Mouse (Mus musculus) ES-Bruce4 (cell line): ENCODE data around the gene Spdye4c. TPM values are rescaled to one million over a fixed set of nuclear protein-coding genes. Genes with fewer than 3 reads are reported as not detected.

ENCODE experiments used
- H3K27ac ChIP-seq: 2 replicates; pipeline ENCODE4 v1.5.1; 2012; ENCODE audit warnings: low read length, inconsistent platforms; ENCODE audit not compliant: insufficient read depth
- H3K27me3 ChIP-seq: 2 replicates; pipeline ENCODE4 v1.6.1; 2012; ENCODE audit warnings: mild to moderate bottlenecking, low read length, inconsistent platforms; ENCODE audit not compliant: control insufficient read depth, poor library complexity, insufficient read depth, severe bottlenecking
- H3K36me3 ChIP-seq: 2 replicates; pipeline ENCODE4 v1.6.1; 2012; ENCODE audit warnings: inconsistent platforms, mild to moderate bottlenecking, low read length, moderate library complexity; ENCODE audit not compliant: control insufficient read depth, poor library complexity, insufficient read depth, severe bottlenecking
- H3K4me1 ChIP-seq: one replicate; pipeline ENCODE4 v1.8.1; 2011; ENCODE audit warnings: low read length; ENCODE audit not compliant: control insufficient read depth, insufficient read depth
- H3K4me3 ChIP-seq: 2 replicates; pipeline ENCODE4 v1.5.1; 2011; ENCODE audit warnings: low read depth, mild to moderate bottlenecking, low read length
- H3K9ac ChIP-seq: 2 replicates; pipeline ENCODE4 v1.6.1; 2012; ENCODE audit warnings: low read depth, mild to moderate bottlenecking, inconsistent platforms; ENCODE audit not compliant: poor library complexity, severe bottlenecking
- H3K9me3 ChIP-seq: replicated peaks from 2 replicates; pipeline ENCODE4 v1.6.1; 2012; ENCODE audit warnings: mild to moderate bottlenecking, low read length, inconsistent platforms; ENCODE audit not compliant: control insufficient read depth, poor library complexity, insufficient read depth, severe bottlenecking
- CTCF ChIP-seq: IDR thresholded peaks from one replicate; pipeline ENCODE4 v1.8.1; 2011; ENCODE audit warnings: low read depth, low read length
- EP300 ChIP-seq: IDR thresholded peaks from 2 replicates; pipeline ENCODE4 v1.6.1; 2011; ENCODE audit warnings: low read depth, low read length; ENCODE audit not compliant: insufficient read depth
- POLR2A ChIP-seq: IDR thresholded peaks from one replicate; pipeline ENCODE4 v1.8.1; 2011; ENCODE audit warnings: low read length; ENCODE audit not compliant: insufficient read depth
- polyA plus RNA-seq: library from polyadenylated mRNA; stranded (reverse); fragments of >200 nt; gene quantifications from 2 replicates; pipeline ENCODE4 v1.2.4, GENCODE M21; 2011; ENCODE audit warnings: low read depth; ENCODE audit not compliant: missing spikeins, insufficient read depth, insufficient read length

Spdye4c gene
- polyA plus RNA-seq, result not detected in 2 replicates

GRCm38 (mm10) chr2:128590909-128591308, at the start of gene Spdye4c:
Gene Spdye4c (plus strand): TSS chr2:128591209.
- Histone ChIP-seq H3K9ac (no peak within 1 kb of the TSS), H3K4me3 (no peak within 1 kb of the TSS), H3K9me3 (0 out of 2 replicates have a peak, but pooled peaks cover 4% of the 10 kb centered on the region), H3K4me1 (no peaks in the 10 kb centered on the region), H3K36me3 (no peaks in the 10 kb centered on the region), H3K27me3 (no peaks in the 10 kb centered on the region), H3K27ac (no peak within 1 kb of the TSS)
- no peak for TF ChIP-seq CTCF
- no peak for TF ChIP-seq POLR2A
- no peak for TF ChIP-seq EP300

- Histone ChIP-seq H3K4me1 (no peaks in the 10 kb centered on the region), H3K36me3 (no peaks in the 10 kb centered on the region), H3K9me3 (no peaks in the 10 kb centered on the region), H3K4me3 (no peak overlapping the region), H3K27ac (no peak overlapping the region), H3K9ac (no peak overlapping the region), H3K27me3 (no peaks in the 10 kb centered on the region)
- no peak for TF ChIP-seq POLR2A
- no peak for TF ChIP-seq CTCF
- TF ChIP-seq EP300, result no peak
These were observed 47.5 kb upstream of the Spdye4c start for GRCm38 (mm10) chr2:128543495-128543894.

DNA sequence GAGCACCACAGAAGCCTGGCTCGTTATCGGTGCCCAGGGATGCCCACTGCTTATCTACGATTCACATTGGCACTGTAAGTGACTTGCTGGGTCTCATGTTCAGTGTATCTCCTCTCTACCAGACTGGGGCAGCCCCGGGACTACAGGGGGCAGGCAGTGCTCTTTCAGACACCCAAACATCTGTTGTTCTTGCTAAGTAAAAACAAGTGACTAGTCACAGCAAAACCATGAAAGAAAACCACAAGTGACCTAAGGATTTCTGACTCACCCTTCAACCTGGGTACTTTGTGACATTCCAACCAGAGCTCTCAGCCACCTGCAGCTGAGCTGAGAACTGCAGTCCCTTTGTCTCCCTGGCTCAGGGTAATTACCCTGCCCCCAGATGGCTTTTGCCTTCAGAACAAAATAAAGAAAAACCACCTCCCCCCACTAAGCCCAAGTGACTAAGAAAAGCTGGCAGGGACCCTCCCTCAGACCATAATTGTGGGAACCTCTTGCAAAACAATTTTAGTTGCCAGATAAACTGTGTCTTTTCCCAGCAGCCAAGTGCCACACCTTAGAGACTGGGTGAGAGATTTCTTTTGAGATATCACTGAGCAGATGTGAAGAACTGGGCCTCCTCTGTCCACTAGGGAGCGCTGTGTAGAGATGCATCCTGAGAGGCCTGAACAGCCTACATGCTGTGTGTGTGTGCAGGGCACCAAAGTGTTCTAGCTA, 46.4 kb upstream of the Spdye4c start:
- H3K9me3 ChIP-seq, result no peaks in the 10 kb centered on the region
- H3K4me3 ChIP-seq, result no peak overlapping the region
- no peak overlapping the region for H3K27ac ChIP-seq
- TF ChIP-seq CTCF (peak; percentile 77), EP300 (no peak), POLR2A (no peak)
- H3K27me3 ChIP-seq, result no peaks in the 10 kb centered on the region
- H3K9ac ChIP-seq, result no peak overlapping the region
- H3K36me3 ChIP-seq, result no peaks in the 10 kb centered on the region
- no peaks in the 10 kb centered on the region for H3K4me1 ChIP-seq

GRCm38 (mm10) chr2:128545447-128545846, 45.6 kb upstream of the Spdye4c start:
- no peaks in the 10 kb centered on the region for H3K36me3 ChIP-seq
- TF ChIP-seq EP300 (no peak), POLR2A (no peak)
- H3K4me1 ChIP-seq, result no peaks in the 10 kb centered on the region
- no peaks in the 10 kb centered on the region for H3K27me3 ChIP-seq
- H3K4me3 ChIP-seq, result no peak overlapping the region
- H3K9ac ChIP-seq, result no peak overlapping the region
- no peaks in the 10 kb centered on the region for H3K9me3 ChIP-seq
- no peak overlapping the region for H3K27ac ChIP-seq

DNA sequence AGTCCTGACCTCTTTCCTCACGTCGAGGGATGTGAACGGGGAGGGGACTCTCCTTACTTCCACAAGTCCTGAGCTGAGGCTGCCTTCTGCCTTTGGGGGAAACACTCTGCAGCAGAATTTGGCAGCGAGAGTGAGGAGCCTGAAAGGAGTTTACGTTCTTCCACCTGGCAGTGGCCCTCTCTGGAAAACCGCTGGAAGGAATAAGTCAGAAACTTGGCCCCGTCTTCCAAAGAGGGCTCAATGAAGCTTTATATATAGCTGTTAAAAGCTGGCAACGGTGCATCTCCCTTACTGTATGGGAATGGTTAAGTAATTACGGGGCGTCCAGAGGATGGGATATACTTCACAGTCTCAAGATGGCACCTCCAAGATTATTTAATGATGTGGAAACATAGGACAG, 43.9 kb upstream of the Spdye4c start:
- H3K27ac ChIP-seq, result no peak overlapping the region
- H3K9me3 ChIP-seq, result no peaks in the 10 kb centered on the region
- no peak overlapping the region for H3K9ac ChIP-seq
- no peak for TF ChIP-seq EP300
- TF ChIP-seq CTCF, result no peak
- TF ChIP-seq POLR2A, result no peak
- H3K27me3 ChIP-seq, result no peaks in the 10 kb centered on the region
- H3K4me3 ChIP-seq, result no peak overlapping the region
- H3K36me3 ChIP-seq, result no peaks in the 10 kb centered on the region
- H3K4me1 ChIP-seq, result no peaks in the 10 kb centered on the region

GRCm38 (mm10) chr2:128548262-128548661, 42.7 kb upstream of the Spdye4c start:
- H3K27ac ChIP-seq, result no peak overlapping the region
- peaks cover under 1% of the 10 kb centered on the region for H3K4me1 ChIP-seq
- H3K27me3 ChIP-seq, result no peaks in the 10 kb centered on the region
- H3K4me3 ChIP-seq, result no peak overlapping the region
- TF ChIP-seq POLR2A (no peak), CTCF (no peak), EP300 (no peak)
- H3K36me3 ChIP-seq, result no peaks in the 10 kb centered on the region
- H3K9me3 ChIP-seq, result no peaks in the 10 kb centered on the region
- H3K9ac ChIP-seq, result no peak overlapping the region
